Mouse (Mus musculus): Measurements from ENCODE around the gene Dner. TPM values are rescaled to one million over a fixed set of nuclear protein-coding genes. Genes with fewer than 3 reads are reported as not detected.
A peak's percentile ranks its signal among the peaks of the same experiment; 100 is the strongest.

Gene Dner
- polyA plus RNA-seq, 1 experiment from 2014 or later, result 6.3 TPM

DNA sequence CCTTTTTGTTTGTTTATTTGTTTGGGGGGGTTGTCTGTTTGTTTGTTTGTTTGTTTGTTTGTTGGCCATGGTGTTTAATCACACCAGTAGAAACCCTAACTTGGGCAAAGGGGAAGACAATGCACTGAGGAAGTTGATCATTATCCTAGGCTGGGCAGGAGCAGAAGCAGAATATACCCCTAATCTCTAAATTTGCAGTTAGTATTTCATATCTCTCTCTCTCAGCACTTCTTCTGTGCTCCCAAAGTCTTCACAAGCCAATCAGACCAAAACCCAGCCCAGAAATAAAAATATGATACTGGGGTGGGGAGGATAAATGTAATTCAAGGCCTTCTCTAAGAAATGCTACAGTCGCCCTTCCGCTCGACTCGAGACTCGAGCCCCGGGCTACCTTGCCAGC, 4.2 kb upstream of the Dner start:
- H3K4me1 ChIP-seq, result peaks cover 9% of the 10 kb centered on the region
- H3K27me3 ChIP-seq, result peaks cover 20% of the 10 kb centered on the region
- no peak overlapping the region for H3K4me3 ChIP-seq
- H3K36me3 ChIP-seq, result no peaks in the 10 kb centered on the region
- H3K9ac ChIP-seq, result no peak overlapping the region
- no peak overlapping the region for H3K4me2 ChIP-seq
- no peak for ATAC-seq (ENCODE audit: insufficient number of reproducible peaks, insufficient read depth, low FRiP score, low TSS enrichment, low read depth)
- H3K9me3 ChIP-seq, result no peaks in the 10 kb centered on the region
- H3K27ac ChIP-seq, result no peak overlapping the region
- 95% methylated on average over 6 of the region's 6 CpGs for WGBS

- no peaks in the 10 kb centered on the region for H3K9me3 ChIP-seq
- H3K4me3 ChIP-seq, result no peak overlapping the region
- no peak overlapping the region for H3K27ac ChIP-seq
- no peak overlapping the region for H3K4me2 ChIP-seq
- 6% methylated on average over 2 of the region's 2 CpGs for WGBS
- ATAC-seq (ENCODE audit: insufficient number of reproducible peaks, insufficient read depth, low FRiP score, low TSS enrichment, low read depth), result no peak
- no peaks in the 10 kb centered on the region for H3K36me3 ChIP-seq
- H3K9ac ChIP-seq, result no peak overlapping the region
- peaks cover 14% of the 10 kb centered on the region for H3K4me1 ChIP-seq
- peaks cover 51% of the 10 kb centered on the region for H3K27me3 ChIP-seq
Measured at GRCm38 (mm10) chr1:84697136-84697535, 1.1 kb upstream of the Dner start.

GRCm38 (mm10) chr1:84694688-84695474, 1.1 kb downstream of the Dner start:
- no peaks in the 10 kb centered on the region for H3K36me3 ChIP-seq
- peaks cover 14% of the 10 kb centered on the region for H3K4me1 ChIP-seq
- no peaks in the 10 kb centered on the region for H3K9me3 ChIP-seq
- H3K27ac ChIP-seq, result no peak overlapping the region
- 0 out of 2 replicates have a peak, but pooled peaks have one; percentile 21 for ATAC-seq (ENCODE audit: insufficient number of reproducible peaks, insufficient read depth, low FRiP score, low TSS enrichment, low read depth)
- peak overlapping the region; percentile 52 for H3K4me3 ChIP-seq
- H3K4me2 ChIP-seq, result peak overlapping the region; percentile 94
- 10% methylated on average over 26 of the region's 26 CpGs for WGBS
- H3K9ac ChIP-seq, result peak overlapping the region; percentile 58
- H3K27me3 ChIP-seq, result peaks cover 52% of the 10 kb centered on the region

- ATAC-seq (ENCODE audit: insufficient number of reproducible peaks, insufficient read depth, low FRiP score, low TSS enrichment, low read depth), result no peak
Measured at GRCm38 (mm10) chr1:84677910-84678309, 18.1 kb downstream of the Dner start.

GRCm38 (mm10) chr1:84668100-84668846, 27.7 kb downstream of the Dner start:
- no peaks in the 10 kb centered on the region for H3K9me3 ChIP-seq
- no peak overlapping the region for H3K4me2 ChIP-seq
- no peaks in the 10 kb centered on the region for H3K36me3 ChIP-seq
- WGBS, result 55% methylated on average over 7 of the region's 7 CpGs
- ATAC-seq (ENCODE audit: insufficient number of reproducible peaks, insufficient read depth, low FRiP score, low TSS enrichment, low read depth), result 0 out of 2 replicates have a peak, but pooled peaks have one; percentile 20
- no peak overlapping the region for H3K27ac ChIP-seq
- no peaks in the 10 kb centered on the region for H3K4me1 ChIP-seq
- H3K27me3 ChIP-seq, result no peaks in the 10 kb centered on the region
- no peak overlapping the region for H3K9ac ChIP-seq
- no peak overlapping the region for H3K4me3 ChIP-seq

More at GRCm38 (mm10) chr1:84677910-84678309, 18.1 kb downstream of the Dner start:
- Histone ChIP-seq H3K4me1 (no peaks in the 10 kb centered on the region), H3K4me3 (no peak overlapping the region), H3K4me2 (no peak overlapping the region), H3K9me3 (0 out of 2 replicates have a peak, but pooled peaks cover 3% of the 10 kb centered on the region), H3K9ac (no peak overlapping the region), H3K36me3 (no peaks in the 10 kb centered on the region), H3K27ac (no peak overlapping the region), H3K27me3 (no peaks in the 10 kb centered on the region)
- WGBS, result 68% methylated on average over 4 of the region's 4 CpGs

GRCm38 (mm10) chr1:84667660-84668059, 28.4 kb downstream of the Dner start:
- Histone ChIP-seq H3K27ac (no peak overlapping the region), H3K4me3 (no peak overlapping the region), H3K4me1 (no peaks in the 10 kb centered on the region), H3K9ac (no peak overlapping the region), H3K36me3 (no peaks in the 10 kb centered on the region), H3K9me3 (no peaks in the 10 kb centered on the region), H3K27me3 (no peaks in the 10 kb centered on the region), H3K4me2 (no peak overlapping the region)
- no peak for ATAC-seq (ENCODE audit: insufficient number of reproducible peaks, insufficient read depth, low FRiP score, low TSS enrichment, low read depth)
- WGBS, result 67% methylated on average over 4 of the region's 4 CpGs

DNA sequence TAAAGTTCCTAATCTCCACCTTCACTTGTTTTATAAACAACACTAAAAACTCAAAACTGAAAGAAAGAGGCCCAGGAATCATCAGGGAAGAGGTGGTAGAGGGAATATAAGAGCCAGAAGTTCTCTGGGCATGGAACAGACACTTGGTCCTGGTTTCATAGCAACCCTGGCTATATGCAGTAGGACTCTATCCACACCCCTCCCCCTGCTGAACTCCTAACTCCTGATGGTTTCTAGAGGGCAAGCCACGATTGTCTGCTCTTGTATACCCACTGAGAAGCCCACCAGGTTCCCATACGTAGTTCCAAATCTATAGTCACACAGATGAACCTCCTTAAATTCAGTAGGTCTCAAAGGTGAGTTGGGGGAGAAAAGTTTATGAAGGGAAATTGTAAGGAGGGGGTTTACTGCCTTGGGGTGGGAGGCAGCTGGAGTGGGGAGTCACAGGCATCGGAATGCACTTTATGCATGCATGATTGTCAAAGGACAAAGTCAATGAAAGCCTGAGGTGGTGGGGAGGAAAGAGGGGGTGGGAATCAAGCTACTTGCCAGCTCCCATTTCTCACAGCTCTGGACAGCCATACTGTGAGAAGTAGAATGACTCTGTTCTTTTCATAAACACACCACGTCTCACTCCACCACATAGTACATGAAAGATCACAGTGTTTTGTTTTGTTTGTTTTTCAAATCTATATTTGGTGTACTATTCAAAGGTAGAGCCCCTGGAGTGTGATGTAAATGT, 31.5 kb downstream of the Dner start:
- 59% methylated on average over 4 of the region's 4 CpGs for WGBS
- Histone ChIP-seq H3K4me2 (no peak overlapping the region), H3K36me3 (no peaks in the 10 kb centered on the region), H3K9me3 (no peaks in the 10 kb centered on the region), H3K27ac (no peak overlapping the region), H3K9ac (no peak overlapping the region), H3K27me3 (no peaks in the 10 kb centered on the region), H3K4me1 (no peaks in the 10 kb centered on the region), H3K4me3 (no peak overlapping the region)
- no peak for ATAC-seq (ENCODE audit: insufficient number of reproducible peaks, insufficient read depth, low FRiP score, low TSS enrichment, low read depth)

GRCm38 (mm10) chr1:84646781-84647180, 49.2 kb downstream of the Dner start:
- Histone ChIP-seq H3K9ac (no peak overlapping the region), H3K27me3 (no peaks in the 10 kb centered on the region), H3K4me2 (no peak overlapping the region), H3K27ac (no peak overlapping the region), H3K4me3 (no peak overlapping the region), H3K4me1 (no peaks in the 10 kb centered on the region), H3K36me3 (no peaks in the 10 kb centered on the region), H3K9me3 (no peaks in the 10 kb centered on the region)
- no peak for ATAC-seq (ENCODE audit: insufficient number of reproducible peaks, insufficient read depth, low FRiP score, low TSS enrichment, low read depth)
- 87% methylated on average over 2 of the region's 2 CpGs for WGBS

GRCm38 (mm10) chr1:84640463-84640862, 55.6 kb downstream of the Dner start:
- no peak overlapping the region for H3K4me3 ChIP-seq
- no peaks in the 10 kb centered on the region for H3K4me1 ChIP-seq
- no peaks in the 10 kb centered on the region for H3K27me3 ChIP-seq
- 57% methylated on average over 4 of the region's 4 CpGs for WGBS
- no peaks in the 10 kb centered on the region for H3K36me3 ChIP-seq
- no peak overlapping the region for H3K27ac ChIP-seq
- H3K9ac ChIP-seq, result no peak overlapping the region
- H3K9me3 ChIP-seq, result no peaks in the 10 kb centered on the region
- H3K4me2 ChIP-seq, result no peak overlapping the region
- ATAC-seq (ENCODE audit: insufficient number of reproducible peaks, insufficient read depth, low FRiP score, low TSS enrichment, low read depth), result no peak

DNA sequence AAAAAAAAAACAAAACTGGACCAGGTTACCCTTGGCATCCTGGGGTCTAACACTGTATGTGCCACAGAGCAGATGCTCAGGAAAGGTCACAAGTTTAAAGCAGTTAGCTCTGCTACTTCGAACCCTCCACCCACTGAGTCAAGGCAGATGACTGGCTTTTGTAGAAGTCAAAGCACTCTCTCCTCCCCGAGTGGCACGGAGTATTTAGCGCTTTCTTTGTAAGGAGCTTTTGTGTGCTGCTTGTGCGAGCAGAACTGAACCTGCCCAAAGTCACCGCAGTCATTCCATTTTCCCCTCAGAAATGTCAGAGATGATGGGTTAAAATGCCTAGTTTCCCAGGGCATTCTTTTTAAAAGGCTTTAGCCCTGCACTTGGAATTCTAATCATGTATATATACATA, 59.1 kb downstream of the Dner start:
- Histone ChIP-seq H3K4me3 (no peak overlapping the region), H3K9ac (no peak overlapping the region), H3K36me3 (no peaks in the 10 kb centered on the region), H3K9me3 (no peaks in the 10 kb centered on the region), H3K4me1 (no peaks in the 10 kb centered on the region), H3K27me3 (no peaks in the 10 kb centered on the region), H3K4me2 (no peak overlapping the region), H3K27ac (no peak overlapping the region)
- WGBS, result 25% methylated on average over 6 of the region's 6 CpGs
- no peak for ATAC-seq (ENCODE audit: insufficient number of reproducible peaks, insufficient read depth, low FRiP score, low TSS enrichment, low read depth)

GRCm38 (mm10) chr1:84628244-84628643, 67.8 kb downstream of the Dner start:
- no peaks in the 10 kb centered on the region for H3K36me3 ChIP-seq
- 89% methylated on average over 6 of the region's 6 CpGs for WGBS
- no peak for ATAC-seq (ENCODE audit: insufficient number of reproducible peaks, insufficient read depth, low FRiP score, low TSS enrichment, low read depth)
- H3K27me3 ChIP-seq, result no peaks in the 10 kb centered on the region
- no peaks in the 10 kb centered on the region for H3K4me1 ChIP-seq
- no peak overlapping the region for H3K4me3 ChIP-seq
- no peak overlapping the region for H3K27ac ChIP-seq
- H3K9me3 ChIP-seq, result no peaks in the 10 kb centered on the region
- no peak overlapping the region for H3K4me2 ChIP-seq
- H3K9ac ChIP-seq, result no peak overlapping the region

Data from embryonic facial prominence, embryonic 13.5 days (tissue).